Comparison of ENCODE assay signal across 20 mouse cellular contexts in the genomic region with DNA sequence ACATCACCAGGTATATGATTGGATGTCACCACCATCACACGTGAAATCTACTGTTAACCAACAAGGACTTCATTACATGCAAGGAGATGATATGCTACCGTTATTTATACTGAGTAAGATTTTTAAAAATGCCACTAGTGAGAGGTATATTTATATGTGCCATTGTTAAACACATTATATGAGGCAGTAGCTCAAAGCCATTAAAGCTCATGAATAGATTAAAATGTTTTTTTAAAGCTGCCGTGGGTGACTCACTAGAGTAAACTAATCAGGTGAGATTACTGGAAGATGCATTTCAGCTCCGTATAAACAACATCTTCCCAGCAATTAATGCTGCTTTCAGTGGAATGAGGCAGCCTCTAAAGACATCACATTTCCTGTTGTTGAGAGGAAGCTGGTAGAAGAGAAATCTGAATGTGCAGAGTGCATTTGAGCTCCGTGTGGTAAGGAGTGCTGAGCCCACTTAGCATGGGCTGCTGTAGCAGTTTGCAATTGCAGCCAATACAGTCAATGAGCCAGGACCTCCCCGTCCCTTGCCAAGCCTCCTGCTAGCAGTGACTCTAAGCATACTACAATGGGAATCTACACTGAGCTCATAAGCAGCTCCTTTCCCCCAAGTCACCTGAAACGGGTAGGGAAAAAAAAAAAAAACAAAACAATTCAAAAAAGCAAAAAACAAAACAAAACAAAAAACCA.
DNase-seq lines count a peak whose midpoint lies in the region; ATAC-seq and TF ChIP-seq lines count a peak whose summit lies in the region.
"Had no signal": no experiment of that assay in that cellular context is flagged by ENCODE, and none has a peak within 500 bp of the region (broad histone marks: within the 10 kb centered on the region; RNA-seq: fewer than 3 reads in every experiment).

No protein-coding gene starts in this region.

- H3K27ac ChIP-seq in forebrain, embryonic 15.5 days (replicated peaks) = no peak overlapping the region
- no peak overlapping the region for H3K27ac ChIP-seq in forebrain, embryonic 12.5 days
- 0 out of 2 replicates have a peak overlapping the region, but pooled peaks have one; percentile 1 for H3K27ac ChIP-seq in hindbrain, embryonic 15.5 days (replicated peaks)
- H3K27ac ChIP-seq in hindbrain, embryonic 12.5 days = no peak overlapping the region
- 0 out of 2 replicates have a peak overlapping the region, but pooled peaks have one; percentile 5 for H3K27ac ChIP-seq in midbrain, embryonic 16.5 days (ENCODE audit: low read length)
- H3K27ac ChIP-seq in midbrain, embryonic 10.5 days (replicated peaks) = no peak overlapping the region
- peak overlapping the region; percentile 39; the same call in 1 of the 2 replicates for H3K27ac ChIP-seq in midbrain, postnatal 0 days (ENCODE audit: low read depth, low read length)
- H3K27ac ChIP-seq: embryonic facial prominence, embryonic 15.5 days; heart, embryonic 15.5 days; limb, embryonic 13.5 days; liver, embryonic 13.5 days had no signal

- H3K9me3 ChIP-seq in forebrain, embryonic 15.5 days = no peaks in the 10 kb centered on the region
- H3K9me3 ChIP-seq in forebrain, embryonic 12.5 days = no peaks in the 10 kb centered on the region
- H3K9me3 ChIP-seq in hindbrain, embryonic 15.5 days = no peaks in the 10 kb centered on the region
- no peaks in the 10 kb centered on the region for H3K9me3 ChIP-seq in hindbrain, embryonic 12.5 days (replicated peaks)
- no peaks in the 10 kb centered on the region for H3K9me3 ChIP-seq in midbrain, embryonic 16.5 days (replicated peaks; ENCODE audit: control insufficient read depth, low read length, poor library complexity, severe bottlenecking)
- no peaks in the 10 kb centered on the region for H3K9me3 ChIP-seq in midbrain, embryonic 10.5 days (replicated peaks)
- H3K9me3 ChIP-seq in midbrain, postnatal 0 days (ENCODE audit: low read length) = no peaks in the 10 kb centered on the region
- H3K9me3 ChIP-seq: embryonic facial prominence, embryonic 15.5 days; heart, embryonic 15.5 days; limb, embryonic 13.5 days; liver, embryonic 13.5 days had no signal

- peak; percentile 32; the same call in 1 of the 2 replicates for ATAC-seq in forebrain, embryonic 15.5 days (replicated peaks)
- ATAC-seq in forebrain, embryonic 12.5 days (ENCODE audit: low FRiP score) = no peak
- 0 out of 2 replicates have a peak, but pooled peaks have one; percentile 56 for ATAC-seq in hindbrain, embryonic 15.5 days (ENCODE audit: low FRiP score, low read depth)
- no peak for ATAC-seq in hindbrain, embryonic 12.5 days (ENCODE audit: low FRiP score)
- 0 out of 2 replicates have a peak, but pooled peaks have one; percentile 54 for ATAC-seq in midbrain, embryonic 16.5 days
- peak; percentile 34; the same call in 1 of the 2 replicates for ATAC-seq in midbrain, postnatal 0 days (ENCODE audit: low FRiP score)
- ATAC-seq: intestine, embryonic 16.5 days had no signal

- no peak overlapping the region for H3K4me3 ChIP-seq in forebrain, embryonic 15.5 days
- no peak overlapping the region for H3K4me3 ChIP-seq in forebrain, embryonic 12.5 days (replicated peaks)
- H3K4me3 ChIP-seq in hindbrain, embryonic 15.5 days = no peak overlapping the region
- H3K4me3 ChIP-seq in hindbrain, embryonic 12.5 days = no peak overlapping the region
- no peak overlapping the region for H3K4me3 ChIP-seq in midbrain, embryonic 16.5 days (ENCODE audit: low read depth, low read length)
- H3K4me3 ChIP-seq in midbrain, embryonic 10.5 days = no peak overlapping the region
- H3K4me3 ChIP-seq in midbrain, postnatal 0 days (ENCODE audit: low read depth, low read length) = no peak overlapping the region
- H3K4me3 ChIP-seq: embryonic facial prominence, embryonic 15.5 days; heart, embryonic 15.5 days; limb, embryonic 13.5 days; liver, embryonic 13.5 days; myocyte had no signal

- TF ChIP-seq CTCF in midbrain, postnatal 0 days (IDR thresholded peaks at IDR 0.05) = no peak

- H3K9ac ChIP-seq in forebrain, embryonic 15.5 days (replicated peaks) = no peak overlapping the region
- H3K9ac ChIP-seq in forebrain, embryonic 12.5 days = no peak overlapping the region
- H3K9ac ChIP-seq in hindbrain, embryonic 15.5 days = no peak overlapping the region
- H3K9ac ChIP-seq in hindbrain, embryonic 12.5 days = no peak overlapping the region
- no peak overlapping the region for H3K9ac ChIP-seq in midbrain, embryonic 16.5 days (ENCODE audit: low read depth, low read length)
- H3K9ac ChIP-seq in midbrain, postnatal 0 days (replicated peaks; ENCODE audit: low read length, poor library complexity, severe bottlenecking) = no peak overlapping the region
- H3K9ac ChIP-seq: embryonic facial prominence, embryonic 15.5 days; heart, embryonic 15.5 days; limb, embryonic 13.5 days; liver, embryonic 13.5 days; lung, embryonic 14.5 days had no signal

- H3K36me3 ChIP-seq in forebrain, embryonic 15.5 days = no peaks in the 10 kb centered on the region
- no peaks in the 10 kb centered on the region for H3K36me3 ChIP-seq in forebrain, embryonic 12.5 days (replicated peaks)
- H3K36me3 ChIP-seq in hindbrain, embryonic 15.5 days = no peaks in the 10 kb centered on the region
- no peaks in the 10 kb centered on the region for H3K36me3 ChIP-seq in hindbrain, embryonic 12.5 days
- H3K36me3 ChIP-seq in midbrain, embryonic 16.5 days (ENCODE audit: control insufficient read depth, insufficient read depth, low read length) = no peaks in the 10 kb centered on the region
- no peaks in the 10 kb centered on the region for H3K36me3 ChIP-seq in midbrain, embryonic 10.5 days
- H3K36me3 ChIP-seq in midbrain, postnatal 0 days (ENCODE audit: insufficient read depth, low read length) = no peaks in the 10 kb centered on the region
- H3K36me3 ChIP-seq: embryonic facial prominence, embryonic 15.5 days; heart, embryonic 15.5 days; limb, embryonic 13.5 days; liver, embryonic 13.5 days had no signal

- WGBS in forebrain, embryonic 15.5 days = 49% methylated on average over 7 of the region's 7 CpGs
- WGBS in forebrain, embryonic 12.5 days = 66% methylated on average over 7 of the region's 7 CpGs
- 55% methylated on average over 7 of the region's 7 CpGs for WGBS in hindbrain, embryonic 15.5 days
- 62% methylated on average over 7 of the region's 7 CpGs for WGBS in hindbrain, embryonic 12.5 days
- WGBS in midbrain, embryonic 16.5 days = 53% methylated on average over 7 of the region's 7 CpGs
- WGBS in midbrain, embryonic 10.5 days = 69% methylated on average over 7 of the region's 7 CpGs
- 47% methylated on average over 7 of the region's 7 CpGs for WGBS in midbrain, postnatal 0 days

- DNase-seq in midbrain, embryonic 10.5 days (ENCODE audit: low spot score) = no peak
- peak; percentile 56 for DNase-seq in midbrain, postnatal 0 days (ENCODE audit: low spot score)
- no peak for DNase-seq in heart, adult 11 months
- DNase-seq: B cell, adult 2 months; heart, postnatal 4 days; kidney, postnatal 36 days; liver, embryonic 13.5 days; lung, embryonic 14.5 days; lung, postnatal 36 days; thymus, postnatal 36 days had no signal

- H3K4me2 ChIP-seq in forebrain, embryonic 15.5 days (replicated peaks) = no peak overlapping the region
- H3K4me2 ChIP-seq in forebrain, embryonic 12.5 days = no peak overlapping the region
- H3K4me2 ChIP-seq in hindbrain, embryonic 15.5 days = no peak overlapping the region
- H3K4me2 ChIP-seq in hindbrain, embryonic 12.5 days (replicated peaks) = no peak overlapping the region
- H3K4me2 ChIP-seq in midbrain, embryonic 16.5 days (ENCODE audit: low read length) = no peak overlapping the region
- no peak overlapping the region for H3K4me2 ChIP-seq in midbrain, postnatal 0 days (ENCODE audit: low read depth, low read length, poor library complexity, severe bottlenecking)
- H3K4me2 ChIP-seq: embryonic facial prominence, embryonic 15.5 days; heart, embryonic 15.5 days; limb, embryonic 13.5 days; liver, embryonic 13.5 days; lung, embryonic 14.5 days had no signal

- 0 out of 2 replicates have a peak, but pooled peaks cover 3% of the 10 kb centered on the region for H3K4me1 ChIP-seq in forebrain, embryonic 15.5 days
- H3K4me1 ChIP-seq in forebrain, embryonic 12.5 days = no peaks in the 10 kb centered on the region
- 0 out of 2 replicates have a peak, but pooled peaks cover 5% of the 10 kb centered on the region for H3K4me1 ChIP-seq in hindbrain, embryonic 15.5 days (replicated peaks)
- H3K4me1 ChIP-seq in hindbrain, embryonic 12.5 days = no peaks in the 10 kb centered on the region
- peaks cover 5% of the 10 kb centered on the region; the same call in 1 of the 2 replicates for H3K4me1 ChIP-seq in midbrain, embryonic 16.5 days (ENCODE audit: control insufficient read depth, insufficient read depth, low read length)
- no peaks in the 10 kb centered on the region for H3K4me1 ChIP-seq in midbrain, embryonic 10.5 days
- no peaks in the 10 kb centered on the region for H3K4me1 ChIP-seq in midbrain, postnatal 0 days (ENCODE audit: insufficient read depth, low read length)
- H3K4me1 ChIP-seq: embryonic facial prominence, embryonic 15.5 days; heart, embryonic 15.5 days; limb, embryonic 13.5 days; liver, embryonic 13.5 days had no signal

- no peaks in the 10 kb centered on the region for H3K27me3 ChIP-seq in forebrain, embryonic 15.5 days
- no peaks in the 10 kb centered on the region for H3K27me3 ChIP-seq in forebrain, embryonic 12.5 days
- H3K27me3 ChIP-seq in hindbrain, embryonic 15.5 days = no peaks in the 10 kb centered on the region
- no peaks in the 10 kb centered on the region for H3K27me3 ChIP-seq in hindbrain, embryonic 12.5 days
- H3K27me3 ChIP-seq in midbrain, embryonic 16.5 days (ENCODE audit: control insufficient read depth, insufficient read depth, low read depth, low read length) = no peaks in the 10 kb centered on the region
- no peaks in the 10 kb centered on the region for H3K27me3 ChIP-seq in midbrain, embryonic 10.5 days (ENCODE audit: low read depth, poor library complexity, severe bottlenecking)
- H3K27me3 ChIP-seq in midbrain, postnatal 0 days (ENCODE audit: insufficient read depth, low read length) = no peaks in the 10 kb centered on the region
- H3K27me3 ChIP-seq: embryonic facial prominence, embryonic 15.5 days; heart, embryonic 15.5 days; limb, embryonic 13.5 days; liver, embryonic 13.5 days had no signal

Comparison
In these comparisons a context has a peak if more than half of its experiments do, and no peak if none do; other contexts are left out.
1. ATAC-seq: peak in forebrain, embryonic 15.5 days (single experiment), hindbrain, embryonic 15.5 days (single experiment), midbrain, embryonic 16.5 days (single experiment) and midbrain, postnatal 0 days (single experiment); none in forebrain, embryonic 12.5 days (single experiment) and hindbrain, embryonic 12.5 days (single experiment).
2. H3K27ac ChIP-seq: peak in hindbrain, embryonic 15.5 days (single experiment), midbrain, embryonic 16.5 days (single experiment) and midbrain, postnatal 0 days (single experiment); none in forebrain, embryonic 15.5 days (single experiment), forebrain, embryonic 12.5 days (single experiment), hindbrain, embryonic 12.5 days (single experiment) and midbrain, embryonic 10.5 days (single experiment).